Mouse (Mus musculus) left cerebral cortex, postnatal 14 days (tissue): ENCODE data around the gene Gm49450. TPM values are rescaled to one million over a fixed set of nuclear protein-coding genes. Genes with fewer than 3 reads are reported as not detected.

Source experiments
- DNase-seq, 2 experiments: peaks; one replicate each; pipeline ENCODE4 v3.0.0; 2021 to 2022; ENCODE audit warnings: low spot score in 2 of 2, mixed read lengths in 1 of 2
- intact Hi-C: fragments of 180-260 bp; cut with DNase I; formaldehyde crosslinking; loops from one replicate; pipeline ENCODE4 v1.15.1; 2025
- total RNA-seq, 2 experiments: library from RNA; stranded (reverse); gene quantifications; 2 replicates each; pipeline ENCODE4 v1.2.3; 2021

Gm49450 gene
- total RNA-seq, 2 experiments from 2014 or later = not detected

GRCm38 (mm10) chr15:98987077-98987630, 33.8 kb upstream of the Gm49450 start:
- intact Hi-C loops = no loop called here
- no peak for DNase-seq

- DNase-seq = no peak
- intact Hi-C loops = no loop called here
Observed at GRCm38 (mm10) chr15:98985982-98986715, 32.8 kb upstream of the Gm49450 start.

GRCm38 (mm10) chr15:98985240-98985981, 32.1 kb upstream of the Gm49450 start:
- peak; percentile 73 to 89 for DNase-seq
- intact Hi-C loops = no loop called here

GRCm38 (mm10) chr15:98984681-98985080, 31.3 kb upstream of the Gm49450 start:
- intact Hi-C loops = no loop called here
- DNase-seq = no peak

- intact Hi-C loops = no loop called here
- DNase-seq = no peak
Observed at GRCm38 (mm10) chr15:98983431-98984081, 30.2 kb upstream of the Gm49450 start.

- intact Hi-C loops = no loop called here
Observed at GRCm38 (mm10) chr15:98982100-98982499, 28.7 kb upstream of the Gm49450 start.

GRCm38 (mm10) chr15:98980012-98980614, 26.8 kb upstream of the Gm49450 start:
- intact Hi-C loops = no loop called here
- no peak for DNase-seq

More at GRCm38 (mm10) chr15:98982100-98982499, 28.7 kb upstream of the Gm49450 start:
- DNase-seq = no peak

GRCm38 (mm10) chr15:98978409-98979172, 25.2 kb upstream of the Gm49450 start:
- intact Hi-C loops = no loop called here
- no peak for DNase-seq

- intact Hi-C loops = no loop called here
- peak; percentile 74 to 84 for DNase-seq
Observed at GRCm38 (mm10) chr15:98977759-98978408, 24.5 kb upstream of the Gm49450 start.

GRCm38 (mm10) chr15:98976763-98977758, 23.7 kb upstream of the Gm49450 start:
- intact Hi-C loops = no loop called here
- DNase-seq = peak in 1 of 2 experiments; percentile 48

- no peak for DNase-seq
- intact Hi-C loops = no loop called here
Observed at GRCm38 (mm10) chr15:98973015-98973614, 19.8 kb upstream of the Gm49450 start.

- DNase-seq = peak in 1 of 2 experiments; percentile 76
- intact Hi-C loops = loop anchor here (2.0 kb wide), 1 partner anchor 17 kb away; no protein-coding TSS in a partner anchor
Observed at GRCm38 (mm10) chr15:98971576-98972320, 18.4 kb upstream of the Gm49450 start.

- peak; percentile 77 to 93 for DNase-seq
- intact Hi-C loops = loop anchor here (2.0 kb wide), 1 partner anchor 16 kb away; no protein-coding TSS in a partner anchor
Observed at GRCm38 (mm10) chr15:98971111-98971510, 17.8 kb upstream of the Gm49450 start.

GRCm38 (mm10) chr15:98969372-98970101, 16.2 kb upstream of the Gm49450 start:
- DNase-seq = no peak
- intact Hi-C loops = loop anchor here (2.0 kb wide), 1 partner anchor 15 kb away; no protein-coding TSS in a partner anchor

- DNase-seq = peak in 1 of 2 experiments; percentile 82
- intact Hi-C loops = no loop called here
Observed at GRCm38 (mm10) chr15:98968701-98969371, 15.5 kb upstream of the Gm49450 start.
